Mouse (Mus musculus): ENCODE measurements around the gene Olfr224. TPM values are rescaled to one million over a fixed set of nuclear protein-coding genes. Genes with fewer than 3 reads are reported as not detected.

Olfr224 gene
- not detected for total RNA-seq (2018; cell fraction: chromatin; rRNA removed)
- not detected for total RNA-seq (2018; cell fraction: cytosol; rRNA removed)
- not detected for total RNA-seq (2018; cell fraction: nucleus; rRNA removed)
- not detected in 3 replicates for polyA plus RNA-seq (2018)

GRCm38 (mm10) chr11:58570405-58570804 lies at the start of gene Olfr224:
TSS of gene Olfr224 (minus strand) at chr11:58570553.
- Histone ChIP-seq H3K79me2 (ENCODE audit: inconsistent target) (no peaks in the 10 kb centered on the region), H3K36me3 (ENCODE audit: inconsistent target) (no peaks in the 10 kb centered on the region), H3K4me3 (ENCODE audit: inconsistent target) (no peak within 1 kb of the TSS), H3K27ac (no peak within 1 kb of the TSS)
- 87% methylated on average over 5 of the region's 5 CpGs for WGBS (ENCODE audit: missing documents)

DNA sequence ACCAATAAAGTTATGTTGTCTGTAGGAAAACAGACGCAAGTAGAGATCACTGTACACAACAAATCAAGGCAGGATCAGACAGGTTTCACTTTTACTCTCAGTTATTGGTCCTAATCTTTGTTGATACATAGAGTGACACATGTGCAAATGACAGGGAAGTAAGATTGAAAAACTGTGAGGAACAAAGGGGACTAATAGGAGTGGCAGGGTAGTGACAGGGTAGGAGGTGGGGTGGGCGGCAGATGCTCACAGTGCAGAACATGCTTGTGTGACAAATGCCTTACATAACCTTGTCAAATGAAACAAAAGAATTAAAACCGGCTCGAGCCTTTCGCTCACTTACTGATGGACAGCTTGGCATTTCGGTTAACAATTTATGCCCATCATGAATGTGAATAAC lies 48.4 kb upstream of the Olfr224 start:
- Histone ChIP-seq H3K4me3 (ENCODE audit: inconsistent target) (no peak overlapping the region), H3K79me2 (ENCODE audit: inconsistent target) (no peaks in the 10 kb centered on the region), H3K36me3 (ENCODE audit: inconsistent target) (no peaks in the 10 kb centered on the region), H3K27ac (no peak overlapping the region)
- 79% methylated on average over 6 of the region's 6 CpGs for WGBS (ENCODE audit: missing documents)

- H3K27ac ChIP-seq = no peak overlapping the region
- 79% methylated on average over 3 of the region's 3 CpGs for WGBS (ENCODE audit: missing documents)
- H3K36me3 ChIP-seq (ENCODE audit: inconsistent target) = no peaks in the 10 kb centered on the region
- H3K4me3 ChIP-seq (ENCODE audit: inconsistent target) = no peak overlapping the region
- no peaks in the 10 kb centered on the region for H3K79me2 ChIP-seq (ENCODE audit: inconsistent target)
These were observed 48.0 kb upstream of the Olfr224 start for GRCm38 (mm10) chr11:58618369-58618768.

DNA sequence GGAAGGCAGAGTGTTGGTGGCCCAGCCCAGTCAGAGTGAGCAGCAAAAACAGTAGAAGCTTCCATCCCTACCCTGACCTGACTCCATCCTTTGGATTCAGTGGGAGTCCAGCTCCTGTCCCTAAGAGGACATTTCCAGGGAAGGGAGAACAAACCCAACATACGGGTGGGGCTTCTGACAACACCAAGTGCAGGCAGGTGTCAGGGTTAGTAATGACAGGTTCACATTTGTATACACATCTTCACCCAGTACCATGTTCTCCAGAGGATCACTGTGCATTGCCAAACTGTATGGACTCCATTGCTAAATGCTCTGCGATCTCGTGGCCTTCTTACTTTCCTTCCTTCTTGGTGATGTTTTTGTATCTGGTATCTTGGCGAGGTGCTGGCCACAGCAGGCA lies 45.6 kb upstream of the Olfr224 start, which contains the start of gene 2210407C18Rik:
Gene 2210407C18Rik, minus strand, starts transcription at position 101 of the 400 bp plus-strand sequence.
- Histone ChIP-seq H3K4me3 (ENCODE audit: inconsistent target) (no peak within 1 kb of the TSS), H3K79me2 (ENCODE audit: inconsistent target) (no peaks in the 10 kb centered on the region), H3K36me3 (ENCODE audit: inconsistent target) (no peaks in the 10 kb centered on the region), H3K27ac (no peak within 1 kb of the TSS)
- WGBS (ENCODE audit: missing documents) = 88% methylated on average over 4 of the region's 4 CpGs

DNA sequence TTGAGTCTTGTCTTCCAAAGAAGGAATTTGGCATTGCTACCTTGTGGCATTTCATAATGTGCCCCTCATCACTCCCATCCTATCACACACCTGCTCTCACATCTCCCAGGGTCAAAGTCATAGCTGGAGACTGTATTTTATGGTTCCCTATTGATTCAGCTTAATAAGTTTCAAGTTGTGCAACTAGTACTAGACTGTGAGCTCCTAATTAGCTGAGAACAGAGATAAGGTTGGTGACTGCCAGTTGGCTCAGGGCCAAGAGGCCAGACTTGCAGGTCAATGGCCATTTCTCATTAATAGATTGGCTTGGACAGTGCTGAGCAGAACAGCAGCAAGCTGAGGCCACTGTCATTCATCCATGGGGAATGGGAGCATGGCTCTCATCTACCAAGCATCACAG lies 44.2 kb upstream of the Olfr224 start:
- H3K4me3 ChIP-seq (ENCODE audit: inconsistent target) = no peak overlapping the region
- H3K79me2 ChIP-seq (ENCODE audit: inconsistent target) = no peaks in the 10 kb centered on the region
- no peaks in the 10 kb centered on the region for H3K36me3 ChIP-seq (ENCODE audit: inconsistent target)
- no peak overlapping the region for H3K27ac ChIP-seq

GRCm38 (mm10) chr11:58613359-58613758 lies 43.0 kb upstream of the Olfr224 start:
- no peak overlapping the region for H3K4me3 ChIP-seq (ENCODE audit: inconsistent target)
- H3K36me3 ChIP-seq (ENCODE audit: inconsistent target) = no peaks in the 10 kb centered on the region
- H3K27ac ChIP-seq = no peak overlapping the region
- no peaks in the 10 kb centered on the region for H3K79me2 ChIP-seq (ENCODE audit: inconsistent target)
- WGBS (ENCODE audit: missing documents) = 71% methylated on average over 3 of the region's 3 CpGs

GRCm38 (mm10) chr11:58607030-58607429 lies 36.7 kb upstream of the Olfr224 start:
- no peaks in the 10 kb centered on the region for H3K79me2 ChIP-seq (ENCODE audit: inconsistent target)
- H3K36me3 ChIP-seq (ENCODE audit: inconsistent target) = no peaks in the 10 kb centered on the region
- 84% methylated on average over 6 of the region's 6 CpGs for WGBS (ENCODE audit: missing documents)
- H3K4me3 ChIP-seq (ENCODE audit: inconsistent target) = no peak overlapping the region
- no peak overlapping the region for H3K27ac ChIP-seq

DNA sequence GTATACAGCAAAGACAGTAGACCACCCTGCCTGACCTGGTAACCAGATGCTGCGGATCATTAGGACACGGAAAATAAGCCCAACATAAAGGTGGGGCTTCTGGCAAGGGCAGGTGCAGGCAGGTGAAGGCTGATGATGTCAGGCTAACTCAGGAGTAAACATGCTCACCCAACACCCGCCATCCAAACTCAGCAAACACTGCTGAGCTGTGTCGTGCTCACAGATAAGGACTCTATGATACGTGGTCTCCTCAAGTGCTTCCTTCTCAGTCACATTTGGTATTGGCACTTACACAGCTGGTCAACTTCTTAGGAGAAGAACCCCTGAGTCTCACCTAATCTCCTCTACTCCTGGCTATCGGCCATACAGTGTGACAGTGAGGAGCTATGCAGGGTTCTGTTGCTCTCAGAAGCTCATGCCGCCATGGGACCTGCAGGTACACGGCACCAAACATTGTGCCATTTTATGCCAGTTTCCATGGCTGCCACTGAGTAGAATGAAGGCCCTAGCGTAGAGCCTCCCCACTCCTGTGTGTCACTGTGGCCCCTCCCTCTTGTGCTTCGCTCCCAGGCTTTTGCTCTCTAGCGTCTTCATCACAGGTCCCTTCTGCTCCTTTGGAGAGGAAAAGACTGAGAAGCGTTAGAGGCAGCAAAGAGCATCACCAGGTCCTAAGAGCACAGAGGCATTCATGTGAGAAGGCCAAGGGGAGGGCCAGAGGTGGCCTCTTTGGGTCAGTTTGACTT lies 36.0 kb upstream of the Olfr224 start:
- Histone ChIP-seq H3K79me2 (ENCODE audit: inconsistent target) (no peaks in the 10 kb centered on the region), H3K36me3 (ENCODE audit: inconsistent target) (no peaks in the 10 kb centered on the region), H3K4me3 (ENCODE audit: inconsistent target) (no peak overlapping the region), H3K27ac (no peak overlapping the region)
- WGBS (ENCODE audit: missing documents) = 90% methylated on average over 12 of the region's 12 CpGs

DNA sequence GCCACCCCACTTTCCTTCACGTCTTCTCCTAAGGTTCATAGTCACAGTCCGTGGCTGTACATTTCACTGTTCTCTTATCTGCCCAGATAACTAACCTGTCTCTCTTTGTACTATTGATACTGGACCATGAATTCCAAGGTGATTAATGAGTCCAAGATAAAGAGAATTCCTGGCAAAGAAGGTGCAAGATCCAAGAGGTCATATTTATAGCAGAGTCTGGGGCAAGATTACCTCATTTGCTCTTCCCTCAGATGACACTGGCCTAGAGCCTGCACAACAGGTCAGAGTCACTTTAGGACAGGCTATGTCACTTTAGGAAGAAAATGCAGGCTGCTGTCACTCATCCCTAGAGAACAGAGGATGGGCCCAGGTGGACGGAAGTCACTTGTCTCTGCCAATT lies 34.9 kb upstream of the Olfr224 start:
- Histone ChIP-seq H3K79me2 (ENCODE audit: inconsistent target) (no peaks in the 10 kb centered on the region), H3K27ac (no peak overlapping the region), H3K4me3 (ENCODE audit: inconsistent target) (no peak overlapping the region), H3K36me3 (ENCODE audit: inconsistent target) (no peaks in the 10 kb centered on the region)
- WGBS (ENCODE audit: missing documents) = 93% methylated on average over 3 of the region's 3 CpGs

DNA sequence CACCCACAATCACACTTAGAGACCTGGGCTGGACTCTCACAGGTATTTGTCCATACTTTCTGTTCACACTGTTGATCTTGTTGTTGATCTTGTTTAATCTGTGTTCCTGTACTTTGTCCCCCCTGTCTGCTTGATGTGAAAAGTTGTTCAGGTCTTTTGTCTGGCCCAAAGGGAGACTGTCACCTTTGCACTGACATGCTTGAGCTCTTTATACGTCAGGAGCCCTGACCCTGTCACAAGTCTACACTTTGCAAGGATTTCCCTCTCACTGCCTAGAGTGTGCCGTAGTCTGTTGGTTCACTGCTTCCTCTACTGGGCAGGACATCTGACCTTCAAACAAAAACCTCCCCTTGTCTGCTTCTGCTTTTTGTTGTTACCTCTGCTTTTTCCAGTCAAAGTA lies 34.3 kb upstream of the Olfr224 start:
- 24% methylated on average over 2 of the region's 2 CpGs for WGBS (ENCODE audit: missing documents)
- no peak overlapping the region for H3K4me3 ChIP-seq (ENCODE audit: inconsistent target)
- H3K79me2 ChIP-seq (ENCODE audit: inconsistent target) = no peaks in the 10 kb centered on the region
- H3K27ac ChIP-seq = no peak overlapping the region
- no peaks in the 10 kb centered on the region for H3K36me3 ChIP-seq (ENCODE audit: inconsistent target)

DNA sequence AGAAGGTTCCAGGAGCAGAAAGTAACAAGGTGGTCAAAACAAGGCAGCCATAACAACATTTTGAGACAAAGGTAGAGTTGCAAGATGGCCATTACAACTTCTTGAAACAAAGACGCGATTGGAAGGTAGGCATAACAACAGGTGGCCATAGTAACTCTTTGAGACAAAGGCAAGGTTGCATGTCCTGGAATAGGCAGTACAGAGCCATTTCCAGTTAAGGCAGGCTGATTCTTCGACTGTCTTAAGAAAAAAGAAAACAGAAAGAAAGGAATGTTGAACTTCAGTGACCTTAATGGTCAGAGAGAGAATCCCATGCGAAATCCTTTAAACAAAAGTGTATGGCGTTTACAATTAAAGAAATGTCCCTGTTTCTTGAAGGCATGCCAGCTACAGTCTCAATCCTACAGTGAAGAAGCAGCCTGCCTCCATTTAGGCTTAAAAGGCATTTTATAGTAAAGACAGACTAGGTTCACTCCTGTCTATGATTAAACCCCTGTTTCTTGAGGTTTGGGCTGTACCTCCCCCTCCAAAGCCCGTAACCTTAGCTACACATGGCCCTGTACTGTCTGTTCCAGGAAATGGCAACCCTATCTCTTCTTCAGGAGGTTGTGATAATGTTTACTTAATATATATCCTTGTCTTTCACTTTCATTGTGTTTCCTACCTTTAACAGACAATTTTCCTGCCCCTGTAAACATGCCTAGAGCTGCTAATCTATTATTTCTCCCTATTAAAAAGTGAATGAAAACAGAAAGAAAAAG lies 32.6 kb upstream of the Olfr224 start:
- H3K27ac ChIP-seq = no peak overlapping the region
- 87% methylated on average over 6 of the region's 6 CpGs for WGBS (ENCODE audit: missing documents)
- no peaks in the 10 kb centered on the region for H3K79me2 ChIP-seq (ENCODE audit: inconsistent target)
- H3K36me3 ChIP-seq (ENCODE audit: inconsistent target) = no peaks in the 10 kb centered on the region
- H3K4me3 ChIP-seq (ENCODE audit: inconsistent target) = no peak overlapping the region

DNA sequence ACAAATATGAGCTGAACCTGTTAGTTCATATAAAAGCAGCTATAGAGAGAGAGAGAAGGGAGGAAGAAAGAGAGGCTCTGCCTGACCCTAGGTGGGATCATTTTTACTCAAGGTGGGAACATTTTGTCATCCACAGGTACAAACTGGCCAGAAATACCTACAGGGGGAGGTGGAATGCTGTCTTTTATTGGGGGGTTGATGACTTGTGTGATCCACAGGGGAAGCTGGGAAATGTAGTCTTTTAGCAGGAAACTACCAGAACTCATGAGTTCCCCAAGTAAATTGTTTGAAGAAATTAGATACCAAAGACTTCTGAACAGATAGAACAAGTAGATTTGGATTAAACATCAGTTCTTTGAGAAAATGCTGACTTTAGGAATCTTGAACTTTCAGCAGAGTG lies 31.7 kb upstream of the Olfr224 start:
- Histone ChIP-seq H3K27ac (no peak overlapping the region), H3K36me3 (ENCODE audit: inconsistent target) (no peaks in the 10 kb centered on the region)

GRCm38 (mm10) chr11:58597837-58598236 lies 27.5 kb upstream of the Olfr224 start:
- no peaks in the 10 kb centered on the region for H3K36me3 ChIP-seq (ENCODE audit: inconsistent target)
- H3K4me3 ChIP-seq (ENCODE audit: inconsistent target) = no peak overlapping the region
- H3K79me2 ChIP-seq (ENCODE audit: inconsistent target) = no peaks in the 10 kb centered on the region
- no peak overlapping the region for H3K27ac ChIP-seq
- 87% methylated on average over 13 of the region's 13 CpGs for whole genome bisulfite sequencing (ENCODE audit: missing documents)

More for the DNA sequence above, 31.7 kb upstream of the Olfr224 start:
- H3K4me3 ChIP-seq (ENCODE audit: inconsistent target) = no peak overlapping the region
- H3K79me2 ChIP-seq (ENCODE audit: inconsistent target) = no peaks in the 10 kb centered on the region

- Histone ChIP-seq H3K79me2 (ENCODE audit: inconsistent target) (no peaks in the 10 kb centered on the region), H3K36me3 (ENCODE audit: inconsistent target) (no peaks in the 10 kb centered on the region), H3K4me3 (ENCODE audit: inconsistent target) (no peak within 1 kb of the TSS), H3K27ac (no peak within 1 kb of the TSS)
- 86% methylated on average over 6 of the region's 6 CpGs for WGBS (ENCODE audit: missing documents)
These were observed 24.5 kb upstream of the Olfr224 start, which contains the start of gene Olfr324 for GRCm38 (mm10) chr11:58594814-58595213. TSS of gene Olfr324 (plus strand) at chr11:58595114.

DNA sequence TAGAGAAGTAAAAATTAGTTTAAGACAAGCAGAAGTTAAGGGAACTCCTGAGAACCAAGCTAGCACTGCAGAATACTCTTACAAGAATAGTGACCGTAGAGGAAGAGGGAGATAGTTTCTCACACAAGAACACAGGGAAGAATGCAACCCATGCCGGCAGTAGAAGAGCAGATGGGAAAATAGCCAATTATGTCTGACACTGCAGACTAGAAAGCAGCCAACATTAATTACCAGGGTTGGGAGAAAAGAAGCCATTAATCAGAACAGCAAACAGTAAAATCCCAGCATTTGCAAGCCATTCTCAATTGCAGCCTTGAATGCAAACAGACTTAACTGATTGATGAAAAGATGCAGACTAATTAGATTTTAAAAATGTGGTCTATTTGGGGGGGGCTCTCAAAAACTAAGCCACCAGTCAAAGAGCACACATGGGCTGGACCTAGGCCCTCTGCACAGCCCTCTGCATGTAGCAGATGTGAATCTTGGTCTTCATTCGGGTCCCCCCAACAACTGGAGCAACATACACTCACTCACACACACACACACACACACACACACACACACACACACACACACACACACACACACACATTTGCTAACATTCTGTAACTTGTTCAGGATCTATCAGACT lies 18.4 kb upstream of the Olfr224 start:
- H3K79me2 ChIP-seq (ENCODE audit: inconsistent target) = no peaks in the 10 kb centered on the region
- 85% methylated on average over 3 of the region's 3 CpGs for WGBS (ENCODE audit: missing documents)
- H3K36me3 ChIP-seq (ENCODE audit: inconsistent target) = no peaks in the 10 kb centered on the region
- no peak overlapping the region for H3K27ac ChIP-seq
- no peak overlapping the region for H3K4me3 ChIP-seq (ENCODE audit: inconsistent target)

All from macrophage (primary cell).